Mouse (Mus musculus) cortical plate, adult 2 months (tissue): ENCODE results near the gene Hist1h2ak.

Experiments
- CTCF ChIP-seq: fragments of 200-500 bp; IDR thresholded peaks from 2 replicates; pipeline ENCODE4 v1.5.1; 2011; ENCODE audit warnings: mild to moderate bottlenecking, control low read depth, low read length; ENCODE audit not compliant: insufficient read depth; ENCODE audit errors: extremely low read depth
- POLR2A ChIP-seq: fragments of 200-500 bp; IDR thresholded peaks from 2 replicates; pipeline ENCODE4 v1.6.1; 2011; ENCODE audit warnings: mild to moderate bottlenecking, low read length, control low read depth; ENCODE audit not compliant: insufficient read depth; ENCODE audit errors: extremely low read depth

- TF ChIP-seq POLR2A (no peak), CTCF (no peak)
Observed at GRCm38 (mm10) chr13:21711698-21712097, 41.9 kb downstream of the Hist1h2ak start.
